Mouse (Mus musculus) CH12.LX (cell line): ENCODE measurements around the gene Gpr108. TPM values are rescaled to one million over a fixed set of nuclear protein-coding genes. Genes with fewer than 3 reads are reported as not detected.

Experiments used
- DNase-seq: peaks from one replicate; pipeline ENCODE4 v3.0.0-alpha.2; 2013; ENCODE audit errors: extremely low read depth
- H3K27ac ChIP-seq: 2 replicates; pipeline ENCODE4 v1.5.1; 2012; ENCODE audit warnings: low read depth, mild to moderate bottlenecking, control low read depth, moderate library complexity; ENCODE audit not compliant: insufficient read depth
- H3K27me3 ChIP-seq: replicated peaks from 2 replicates; pipeline ENCODE3; 2012; ENCODE audit warnings: inconsistent platforms
- H3K36me3 ChIP-seq, 2 experiments: replicated peaks in 1 of 2; 2 replicates each; pipeline versions ENCODE3 to v1.6.1; 2012; ENCODE audit warnings: inconsistent platforms in 1 of 2, low read length in 1 of 2, mild to moderate bottlenecking in 1 of 2, mixed read lengths in 1 of 2, moderate library complexity in 1 of 2; ENCODE audit not compliant: control insufficient read depth in 1 of 2, insufficient read depth in 1 of 2
- H3K4me1 ChIP-seq, 2 experiments: 2 replicates each; pipeline ENCODE4 v1.6.1; 2012; ENCODE audit warnings: inconsistent platforms in 1 of 2, moderate library complexity in 1 of 2; ENCODE audit not compliant: insufficient read depth in 2 of 2, control insufficient read depth in 1 of 2
- H3K4me2 ChIP-seq: 2 replicates; pipeline ENCODE4 v1.6.1; 2012; ENCODE audit warnings: low read depth, mild to moderate bottlenecking, control low read depth; ENCODE audit not compliant: poor library complexity, insufficient read depth, severe bottlenecking
- H3K4me3 ChIP-seq, 3 experiments: fragments of 150-350 bp in 1 of 3; sonication (generic) in 1 of 3; replicated peaks in 1 of 3; 2 replicates each; pipeline versions ENCODE3 to v1.5.1; 2011 to 2012; ENCODE audit warnings: low read depth in 2 of 3, low read length in 2 of 3, mild to moderate bottlenecking in 2 of 3, moderate library complexity in 2 of 3, control low read depth in 1 of 3, improper control_type of control experiment in 1 of 3, inconsistent platforms in 1 of 3, mixed read lengths in 1 of 3; ENCODE audit not compliant: poor library complexity in 1 of 3
- H3K79me2 ChIP-seq: replicated peaks from 2 replicates; pipeline ENCODE4 v1.6.1; 2012; ENCODE audit warnings: mild to moderate bottlenecking, moderate library complexity; ENCODE audit not compliant: control insufficient read depth, poor library complexity, insufficient read depth, severe bottlenecking; ENCODE audit errors: extremely low read depth
- H3K9ac ChIP-seq: 2 replicates; pipeline ENCODE4 v1.6.1; 2012; ENCODE audit warnings: low read depth, mild to moderate bottlenecking, control low read depth, moderate library complexity; ENCODE audit not compliant: insufficient read depth
- H3K9me3 ChIP-seq: replicated peaks from 2 replicates; pipeline ENCODE3; 2012; ENCODE audit warnings: low read length, inconsistent platforms, mixed read lengths
- E2F4 ChIP-seq: IDR thresholded peaks from 2 replicates; pipeline ENCODE4 v1.6.1; 2011; ENCODE audit warnings: low read depth, low read length, improper control_type of control experiment; ENCODE audit not compliant: insufficient replicate concordance
- ELF1 ChIP-seq: IDR thresholded peaks from 2 replicates; pipeline ENCODE4 v1.6.1; 2014; ENCODE audit warnings: low read depth, mild to moderate bottlenecking, inconsistent platforms, low read length, improper control_type of control experiment
- EP300 ChIP-seq: IDR thresholded peaks from 2 replicates; pipeline ENCODE4 v1.6.1; 2011; ENCODE audit warnings: low read length, improper control_type of control experiment
- HCFC1 ChIP-seq: IDR thresholded peaks from 2 replicates; pipeline ENCODE4 v1.6.1; 2012; ENCODE audit warnings: low read depth, mild to moderate bottlenecking, inconsistent platforms, low read length, improper control_type of control experiment
- KAT2A ChIP-seq: IDR thresholded peaks from 2 replicates; pipeline ENCODE4 v1.6.1; 2012; ENCODE audit warnings: low read length, improper control_type of control experiment, inconsistent platforms; ENCODE audit not compliant: insufficient replicate concordance
- MAFK ChIP-seq: IDR thresholded peaks from 2 replicates; pipeline ENCODE4 v1.6.1; 2011; ENCODE audit warnings: low read length, improper control_type of control experiment; ENCODE audit not compliant: insufficient replicate concordance
- MAZ ChIP-seq: IDR thresholded peaks from 2 replicates; pipeline ENCODE4 v1.6.1; 2012; ENCODE audit warnings: low read depth, mild to moderate bottlenecking, inconsistent platforms, low read length, improper control_type of control experiment, moderate library complexity
- MXI1 ChIP-seq: IDR thresholded peaks from 2 replicates; pipeline ENCODE4 v1.6.1; 2011; ENCODE audit warnings: mild to moderate bottlenecking, low read depth, low read length, improper control_type of control experiment
- MYC ChIP-seq: IDR thresholded peaks from 2 replicates; pipeline ENCODE4 v1.6.1; 2011; ENCODE audit warnings: low read depth, mild to moderate bottlenecking, improper control_type of control experiment, low read length
- PAX5 ChIP-seq: IDR thresholded peaks from 2 replicates; pipeline ENCODE4 v1.6.1; 2012; ENCODE audit warnings: low read length, inconsistent platforms, mixed read lengths
- POLR2A ChIP-seq: IDR thresholded peaks from 2 replicates; pipeline ENCODE4 v1.6.1; 2011; ENCODE audit warnings: low read depth, mild to moderate bottlenecking, improper control_type of control experiment, low read length
- POLR2AphosphoS2 ChIP-seq: IDR thresholded peaks from 2 replicates; pipeline ENCODE4 v1.6.1; 2011; ENCODE audit warnings: low read depth, low read length, improper control_type of control experiment
- SIN3A ChIP-seq: IDR thresholded peaks from 2 replicates; pipeline ENCODE4 v1.6.1; 2012; ENCODE audit warnings: low read length, improper control_type of control experiment, inconsistent platforms
- SMC3 ChIP-seq: IDR thresholded peaks from 2 replicates; pipeline ENCODE4 v1.6.1; 2011; ENCODE audit warnings: low read depth, low read length, improper control_type of control experiment
- TCF12 ChIP-seq: IDR thresholded peaks from 2 replicates; pipeline ENCODE4 v1.6.1; 2014; ENCODE audit warnings: low read depth, mild to moderate bottlenecking, inconsistent platforms, low read length, improper control_type of control experiment
- USF2 ChIP-seq: conservative IDR thresholded peaks from 2 replicates; pipeline ENCODE4 v1.6.1; 2011; ENCODE audit warnings: low read depth, low read length, improper control_type of control experiment
- ZKSCAN1 ChIP-seq: IDR thresholded peaks from 2 replicates; pipeline ENCODE4 v1.6.1; 2012; ENCODE audit warnings: low read depth, inconsistent platforms, low read length, improper control_type of control experiment, borderline replicate concordance
- ZMIZ1 ChIP-seq: IDR thresholded peaks from 2 replicates; pipeline ENCODE4 v1.6.1; 2012; ENCODE audit warnings: low read depth, mild to moderate bottlenecking, inconsistent platforms, low read length, improper control_type of control experiment
- ZNF384 ChIP-seq: IDR thresholded peaks from 2 replicates; pipeline ENCODE4 v1.6.1; 2012; ENCODE audit warnings: low read depth, low read length, improper control_type of control experiment, inconsistent platforms
- dilution Hi-C: fragments of 300-500 bp; cut with MboI; formaldehyde crosslinking; loops from 2 replicates; pipeline ENCODE4 v1.14.3; 2020; ENCODE audit warnings: low sequenced_read_pairs; ENCODE audit not compliant: extremely low pct_unique_long_range_greater_than_20kb, extremely low pct_ligation_motif_present
- in situ Hi-C: fragments of 300-500 bp; cut with MboI; formaldehyde crosslinking; loops from 3 replicates; pipeline ENCODE4 v1.14.3; 2019; ENCODE audit warnings: low sequenced_read_pairs, low pct_ligation_motif_present, low pct_unique_long_range_greater_than_20kb, mixed read lengths
- polyA plus RNA-seq: library from polyadenylated mRNA; unstranded; fragments of >175 nt; gene quantifications from 2 replicates; pipeline ENCODE4 v1.2.1, GENCODE M21; 2012; ENCODE audit warnings: low read depth; ENCODE audit not compliant: insufficient read length
- total RNA-seq, 2 experiments: library from RNA; depleted of rRNA; stranded (reverse); fragments of 300-350 nt in 1 of 2; fragments of >200 nt in 1 of 2; gene quantifications; 2 replicates each; pipeline ENCODE4 v1.2.3; 2012 to 2014

Gpr108 gene
- total and polyA plus RNA-seq, 3 experiments: 20.2 to 32.0 (median 25.0) TPM

DNA sequence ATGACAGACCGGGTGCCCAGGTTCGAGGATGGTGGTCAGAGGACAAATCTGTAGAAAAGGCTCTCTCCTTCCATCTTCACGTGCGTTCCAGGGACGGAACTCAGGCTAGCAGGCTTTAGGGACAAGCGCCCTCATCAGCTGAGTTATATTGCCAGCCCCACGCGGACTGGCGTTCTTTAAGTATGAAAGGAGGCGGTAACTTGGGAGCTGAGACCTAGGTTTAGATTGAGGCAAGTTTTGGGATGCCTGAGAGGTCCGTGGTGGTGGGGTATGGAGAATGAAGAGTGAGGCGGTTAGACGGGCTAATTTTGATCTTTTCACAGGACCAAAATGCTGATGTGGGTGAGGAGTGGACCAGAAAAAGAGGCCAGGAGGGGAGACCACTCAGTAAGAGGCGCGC, 26.4 kb upstream of the Gpr108 start:
- TF ChIP-seq MAFK (no peak), E2F4 (no peak), POLR2AphosphoS2 (no peak), ELF1 (no peak), USF2 (no peak), MYC (no peak), ZMIZ1 (no peak), ZNF384 (no peak), MXI1 (no peak), MAZ (no peak), POLR2A (no peak), KAT2A (no peak), EP300 (no peak)
- peaks cover 3% of the 10 kb centered on the region for H3K27me3 ChIP-seq

DNA sequence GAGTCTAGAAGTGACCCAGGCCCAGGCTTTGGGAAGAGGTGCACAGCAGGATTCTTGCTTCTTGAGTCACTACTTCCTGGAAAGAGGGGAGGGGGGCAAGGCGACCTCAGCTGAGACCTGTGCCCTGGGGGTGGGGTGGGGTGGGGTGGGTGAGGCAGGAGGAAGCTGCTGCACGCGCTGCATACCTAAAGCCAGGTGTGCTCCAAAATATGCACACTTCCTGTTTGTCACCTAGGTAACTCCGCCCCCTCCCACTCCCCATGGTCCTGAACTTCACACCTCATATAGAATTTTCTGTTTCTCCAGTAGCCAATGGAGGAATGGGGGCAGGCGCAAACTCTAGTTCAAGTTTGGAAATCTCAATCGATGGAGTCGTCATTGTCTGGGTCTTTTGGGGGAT, 25.6 kb upstream of the Gpr108 start:
- H3K27me3 ChIP-seq: peaks cover 3% of the 10 kb centered on the region
- DNase-seq: no peak
- no peaks in the 10 kb centered on the region for H3K9me3 ChIP-seq
- no peaks in the 10 kb centered on the region for H3K36me3 ChIP-seq
- no peak overlapping the region for H3K9ac ChIP-seq
- no peaks in the 10 kb centered on the region for H3K79me2 ChIP-seq
- no peak overlapping the region for H3K27ac ChIP-seq
- H3K4me1 ChIP-seq: peaks cover 11 to 32% of the 10 kb centered on the region in 2 experiments; a peak in 3 of 4 replicates
- no peak for TF ChIP-seq HCFC1
- TF ChIP-seq TCF12: no peak
- no peak for TF ChIP-seq ZKSCAN1
- TF ChIP-seq PAX5: no peak
- TF ChIP-seq SMC3: no peak
- TF ChIP-seq USF2: no peak
- TF ChIP-seq MYC: no peak
- TF ChIP-seq SIN3A: no peak
- H3K4me2 ChIP-seq: no peak overlapping the region
- H3K4me3 ChIP-seq: no peak overlapping the region
- dilution Hi-C loops (no loop called here), in situ Hi-C loops (no loop called here)

More for the DNA sequence above, 26.4 kb upstream of the Gpr108 start:
- peak overlapping the region; percentile 24; the same call in 1 of the 2 replicates for H3K9ac ChIP-seq
- no peak overlapping the region for H3K27ac ChIP-seq
- no peaks in the 10 kb centered on the region for H3K36me3 ChIP-seq
- no peaks in the 10 kb centered on the region for H3K9me3 ChIP-seq
- no peaks in the 10 kb centered on the region for H3K79me2 ChIP-seq
- H3K4me1 ChIP-seq: peaks cover 11 to 32% of the 10 kb centered on the region in 2 experiments; a peak in 3 of 4 replicates
- peak overlapping the region; percentile 87 for H3K4me2 ChIP-seq
- in situ Hi-C loops: no loop called here
- dilution Hi-C loops: no loop called here
- peak overlapping the region; percentile 61 to 69 (median 62) for H3K4me3 ChIP-seq
- no peak for DNase-seq
